Mouse (Mus musculus) neural tube, embryonic 12.5 days (tissue): ENCODE results near the gene Ndufv1. TPM values are rescaled to one million over a fixed set of nuclear protein-coding genes. Genes with fewer than 3 reads are reported as not detected.

Experiments
- ATAC-seq: fragments of 200-750 bp; cut with Nextera tagmentation; 2 replicates; pipeline ENCODE4 v1.8.0; 2017; ENCODE audit warnings: low read depth, mild to moderate bottlenecking, moderate TSS enrichment, moderate library complexity; ENCODE audit not compliant: low FRiP score
- H3K27ac ChIP-seq: fragments of 300-500 bp; sonication (generic); 2 replicates; pipeline ENCODE4 v1.5.1; 2016
- H3K27me3 ChIP-seq: fragments of 300-500 bp; sonication (generic); replicated peaks from 2 replicates; pipeline ENCODE4 v1.6.1; 2016; ENCODE audit warnings: mild to moderate bottlenecking
- H3K36me3 ChIP-seq: fragments of 300-500 bp; sonication (generic); 2 replicates; pipeline ENCODE4 v1.6.1; 2016; ENCODE audit warnings: mild to moderate bottlenecking
- H3K4me1 ChIP-seq: fragments of 300-500 bp; sonication (generic); 2 replicates; pipeline ENCODE4 v1.6.1; 2016
- H3K4me2 ChIP-seq: fragments of 300-500 bp; sonication (generic); replicated peaks from 2 replicates; pipeline ENCODE4 v1.6.1; 2016; ENCODE audit warnings: mild to moderate bottlenecking
- H3K4me3 ChIP-seq: fragments of 300-500 bp; sonication (generic); 2 replicates; pipeline ENCODE4 v1.5.1; 2016
- H3K9ac ChIP-seq: fragments of 300-500 bp; sonication (generic); 2 replicates; pipeline ENCODE4 v1.6.1; 2016; ENCODE audit warnings: mild to moderate bottlenecking
- H3K9me3 ChIP-seq: fragments of 300-500 bp; sonication (generic); 2 replicates; pipeline ENCODE4 v1.6.1; 2016; ENCODE audit warnings: mild to moderate bottlenecking
- WGBS: fragments of 180-500 bp; shearing (Covaris S2); methylation state at CpG from one replicate; pipeline ENCODE4 v1.1.7; 2016; 5-methylcytosine and 5-hydroxymethylcytosine counted together
- polyA plus RNA-seq: library from polyadenylated mRNA; unstranded; fragments of >200 nt; fragmentation: Nextera tagmentation; extraction: Ambion mirVana; gene quantifications from 2 replicates; pipeline ENCODE4 v1.2.1, GENCODE M21; 2016

The Ndufv1 gene
- polyA plus RNA-seq, 1 experiment from 2014 or later, result 209 TPM

GRCm38 (mm10) chr19:4013066-4013465 is 460 bp upstream of the Ndufv1 start:
- H3K36me3 ChIP-seq, result peaks cover 24% of the 10 kb centered on the region
- peak overlapping the region; percentile 24; the same call in 1 of the 2 replicates for H3K4me3 ChIP-seq
- ATAC-seq, result peak; percentile 53; the same call in 1 of the 2 replicates
- H3K27me3 ChIP-seq, result no peaks in the 10 kb centered on the region
- H3K9ac ChIP-seq, result 0 out of 2 replicates have a peak overlapping the region, but pooled peaks have one; percentile 6
- H3K9me3 ChIP-seq, result no peaks in the 10 kb centered on the region
- 23% methylated on average over 9 of the region's 9 CpGs for WGBS
- peaks cover 6% of the 10 kb centered on the region for H3K4me1 ChIP-seq
- H3K27ac ChIP-seq, result no peak overlapping the region
- H3K4me2 ChIP-seq, result peak overlapping the region; percentile 67

- WGBS, result 92% methylated on average over 5 of the region's 5 CpGs
These were observed 1.5 kb downstream of the Ndufv1 start for GRCm38 (mm10) chr19:4011086-4011485.

GRCm38 (mm10) chr19:4005971-4006370 is 6.6 kb downstream of the Ndufv1 start:
- no peaks in the 10 kb centered on the region for H3K9me3 ChIP-seq
- no peaks in the 10 kb centered on the region for H3K27me3 ChIP-seq
- no peak overlapping the region for H3K9ac ChIP-seq
- no peak overlapping the region for H3K4me3 ChIP-seq
- ATAC-seq, result no peak
- 92% methylated on average over 8 of the region's 8 CpGs for WGBS
- H3K27ac ChIP-seq, result no peak overlapping the region
- peaks cover 57% of the 10 kb centered on the region for H3K36me3 ChIP-seq
- peaks cover 9% of the 10 kb centered on the region for H3K4me1 ChIP-seq
- H3K4me2 ChIP-seq, result no peak overlapping the region

More at GRCm38 (mm10) chr19:4011086-4011485, 1.5 kb downstream of the Ndufv1 start:
- Histone ChIP-seq H3K4me2 (peak overlapping the region; percentile 67; the same call in 1 of the 2 replicates), H3K36me3 (peaks cover 44% of the 10 kb centered on the region), H3K4me1 (peaks cover 6% of the 10 kb centered on the region), H3K27me3 (no peaks in the 10 kb centered on the region), H3K9me3 (no peaks in the 10 kb centered on the region), H3K4me3 (no peak overlapping the region), H3K9ac (no peak overlapping the region), H3K27ac (no peak overlapping the region)
- ATAC-seq, result no peak

DNA sequence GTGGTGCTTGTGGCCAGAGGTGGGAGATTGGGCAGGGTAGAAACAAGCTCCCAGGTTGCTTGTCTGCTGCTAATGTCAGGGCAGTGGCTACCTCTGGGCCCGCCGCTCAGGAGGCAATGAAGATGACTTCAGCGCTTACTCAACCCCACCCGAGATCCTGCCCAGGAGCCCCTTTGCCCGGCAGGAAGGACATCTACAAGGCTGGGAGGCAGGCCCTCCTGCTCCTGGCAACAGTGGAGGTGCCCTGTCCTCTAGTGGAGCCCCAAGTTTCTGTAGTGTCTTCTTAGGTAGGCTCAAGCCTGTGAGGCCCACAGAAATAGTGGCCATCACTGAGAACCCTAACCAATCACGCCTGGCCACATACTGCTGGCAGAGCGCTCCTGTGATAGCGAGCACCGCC is 7.5 kb downstream of the Ndufv1 start:
- H3K4me1 ChIP-seq, result peaks cover 12% of the 10 kb centered on the region
- H3K36me3 ChIP-seq, result peaks cover 53% of the 10 kb centered on the region
- no peak overlapping the region for H3K4me3 ChIP-seq
- no peaks in the 10 kb centered on the region for H3K27me3 ChIP-seq
- 88% methylated on average over 9 of the region's 9 CpGs for WGBS
- no peak overlapping the region for H3K4me2 ChIP-seq
- no peak for ATAC-seq
- H3K27ac ChIP-seq, result no peak overlapping the region
- H3K9me3 ChIP-seq, result no peaks in the 10 kb centered on the region
- H3K9ac ChIP-seq, result no peak overlapping the region

- H3K36me3 ChIP-seq, result peaks cover 45% of the 10 kb centered on the region
- no peaks in the 10 kb centered on the region for H3K27me3 ChIP-seq
- no peak for ATAC-seq
- no peaks in the 10 kb centered on the region for H3K9me3 ChIP-seq
- no peak overlapping the region for H3K4me3 ChIP-seq
- no peak overlapping the region for H3K4me2 ChIP-seq
- H3K4me1 ChIP-seq, result peaks cover 17% of the 10 kb centered on the region
- 88% methylated on average over 15 of the region's 15 CpGs for WGBS
- no peak overlapping the region for H3K9ac ChIP-seq
- H3K27ac ChIP-seq, result no peak overlapping the region
These were observed 8.3 kb downstream of the Ndufv1 start for GRCm38 (mm10) chr19:4004331-4004730.

- H3K9ac ChIP-seq, result no peak overlapping the region
- no peak overlapping the region for H3K4me2 ChIP-seq
- peaks cover 17% of the 10 kb centered on the region for H3K4me1 ChIP-seq
- no peak overlapping the region for H3K27ac ChIP-seq
- WGBS, result 81% methylated on average over 12 of the region's 12 CpGs
- no peak overlapping the region for H3K4me3 ChIP-seq
- H3K27me3 ChIP-seq, result no peaks in the 10 kb centered on the region
- no peak for ATAC-seq
- H3K36me3 ChIP-seq, result peaks cover 38% of the 10 kb centered on the region
- H3K9me3 ChIP-seq, result no peaks in the 10 kb centered on the region
These were observed 9.0 kb downstream of the Ndufv1 start for GRCm38 (mm10) chr19:4003641-4004040.

- 84% methylated on average over 1 of the region's 1 CpGs for WGBS
- Histone ChIP-seq H3K27ac (no peak within 1 kb of the TSS), H3K9me3 (no peaks in the 10 kb centered on the region), H3K9ac (no peak within 1 kb of the TSS), H3K4me1 (peaks cover 17% of the 10 kb centered on the region), H3K4me3 (no peak within 1 kb of the TSS), H3K4me2 (no peak within 1 kb of the TSS), H3K36me3 (peaks cover 33% of the 10 kb centered on the region), H3K27me3 (no peaks in the 10 kb centered on the region)
- no peak for ATAC-seq
These were observed 9.5 kb downstream of the Ndufv1 start, which contains the start of gene Doc2g for GRCm38 (mm10) chr19:4003112-4003511. Doc2g (plus strand) TSS chr19:4003313.

GRCm38 (mm10) chr19:4001752-4002151 is 10.9 kb downstream of the Ndufv1 start:
- Histone ChIP-seq H3K4me2 (peak overlapping the region; percentile 86; the same call in 1 of the 2 replicates), H3K27ac (no peak overlapping the region), H3K27me3 (no peaks in the 10 kb centered on the region), H3K9ac (peak overlapping the region; percentile 89; the same call in 1 of the 2 replicates), H3K4me3 (no peak overlapping the region), H3K4me1 (peaks cover 17% of the 10 kb centered on the region), H3K9me3 (no peaks in the 10 kb centered on the region), H3K36me3 (peaks cover 19% of the 10 kb centered on the region)
- ATAC-seq, result no peak
- WGBS, result 88% methylated on average over 5 of the region's 5 CpGs

DNA sequence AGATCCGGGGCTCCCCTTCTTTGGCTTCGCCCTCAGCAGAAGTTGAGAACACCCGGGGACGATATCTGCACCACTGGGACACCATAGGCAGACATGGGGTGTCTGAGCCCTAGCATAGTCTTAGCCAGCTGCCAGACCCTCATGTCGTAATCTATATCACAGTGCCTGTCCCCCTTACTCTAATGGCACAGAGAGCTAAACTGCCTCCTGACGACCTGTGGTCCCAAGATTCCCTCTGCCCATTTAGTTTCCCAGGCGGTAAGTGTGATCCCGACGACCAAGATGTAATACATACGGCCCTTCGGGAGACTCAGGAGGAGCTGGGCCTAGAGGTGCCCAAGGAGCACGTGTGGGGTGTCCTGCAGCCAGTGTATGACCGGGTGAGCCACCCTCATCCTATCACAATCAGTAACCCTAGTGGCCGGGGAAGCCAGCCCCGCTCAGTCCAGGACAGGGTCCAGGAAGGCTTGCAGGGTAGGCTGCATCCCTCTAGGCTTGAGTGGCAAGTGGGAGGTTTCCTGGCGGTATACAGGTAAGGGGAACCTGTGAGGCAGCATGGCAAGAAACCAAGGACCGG is 11.6 kb downstream of the Ndufv1 start:
- H3K4me2 ChIP-seq, result peak overlapping the region; percentile 86
- 20% methylated on average over 17 of the region's 17 CpGs for WGBS
- H3K27ac ChIP-seq, result peak overlapping the region; percentile 94
- H3K9me3 ChIP-seq, result no peaks in the 10 kb centered on the region
- peaks cover 12% of the 10 kb centered on the region for H3K36me3 ChIP-seq
- H3K27me3 ChIP-seq, result no peaks in the 10 kb centered on the region
- H3K4me1 ChIP-seq, result peaks cover 17% of the 10 kb centered on the region
- peak; percentile 32 for ATAC-seq
- H3K9ac ChIP-seq, result peak overlapping the region; percentile 89
- peak overlapping the region; percentile 65 for H3K4me3 ChIP-seq

GRCm38 (mm10) chr19:4000119-4000900 is 12.3 kb downstream of the Ndufv1 start, which contains the start of the genes Nudt8 and Gm49405:
Nudt8 (plus strand) TSS chr19:4000580.
Gm49405 (plus strand) TSS chr19:4000626.
- Histone ChIP-seq H3K4me3 (peak within 1 kb of the TSS; percentile 65), H3K27me3 (no peaks in the 10 kb centered on the region)
- under 1% methylated on average over 64 of the region's 64 CpGs for WGBS

GRCm38 (mm10) chr19:3999121-3999730 is 13.4 kb downstream of the Ndufv1 start:
- peaks cover 17% of the 10 kb centered on the region for H3K4me1 ChIP-seq
- no peaks in the 10 kb centered on the region for H3K9me3 ChIP-seq
- no peak for ATAC-seq
- H3K27ac ChIP-seq, result no peak overlapping the region
- no peak overlapping the region for H3K4me3 ChIP-seq
- H3K9ac ChIP-seq, result peak overlapping the region; percentile 33; the same call in 1 of the 2 replicates
- H3K36me3 ChIP-seq, result no peaks in the 10 kb centered on the region
- H3K27me3 ChIP-seq, result no peaks in the 10 kb centered on the region
- WGBS, result 86% methylated on average over 9 of the region's 9 CpGs
- peak overlapping the region; percentile 86 for H3K4me2 ChIP-seq

More at GRCm38 (mm10) chr19:4000119-4000900, 12.3 kb downstream of the Ndufv1 start, which contains the start of the genes Nudt8 and Gm49405:
- H3K9me3 ChIP-seq, result no peaks in the 10 kb centered on the region
- H3K36me3 ChIP-seq, result peaks cover 8% of the 10 kb centered on the region
- ATAC-seq, result peak; percentile 89
- peak within 1 kb of the TSS; percentile 89 for H3K9ac ChIP-seq
- peak within 1 kb of the TSS; percentile 86 for H3K4me2 ChIP-seq
- H3K4me1 ChIP-seq, result peaks cover 17% of the 10 kb centered on the region
- peak within 1 kb of the TSS; percentile 94 for H3K27ac ChIP-seq

- Histone ChIP-seq H3K9ac (no peak overlapping the region), H3K9me3 (no peaks in the 10 kb centered on the region), H3K27ac (no peak overlapping the region), H3K4me2 (no peak overlapping the region), H3K4me3 (no peak overlapping the region), H3K4me1 (peaks cover 17% of the 10 kb centered on the region), H3K36me3 (no peaks in the 10 kb centered on the region), H3K27me3 (no peaks in the 10 kb centered on the region)
- ATAC-seq, result no peak
- WGBS, result 83% methylated on average over 8 of the region's 8 CpGs
These were observed 14.3 kb downstream of the Ndufv1 start for GRCm38 (mm10) chr19:3998335-3998734.
